Mouse (Mus musculus): ENCODE measurements around the gene Smim27. TPM values are rescaled to one million over a fixed set of nuclear protein-coding genes. Genes with fewer than 3 reads are reported as not detected.

Gene Smim27
- total RNA-seq, 1 experiment from 2014 or later: 7.9 TPM

- no peak for ATAC-seq (replicated peaks; ENCODE audit: low read depth, poor library complexity, severe bottlenecking)
Observed at GRCm38 (mm10) chr4:40317404-40317803, 48.0 kb downstream of the Smim27 start.

Other genes with a start within 250 kb of the Smim27 start
- 25.1 and 30.6 TPM in 2 replicates for gene Aco1, start 126.5 kb upstream of the Smim27 start, total RNA-seq (2017)
- gene Ddx58, start 29.8 kb upstream of the Smim27 start, total RNA-seq (2017): 20.0 and 25.1 TPM in 2 replicates
- 93.8 and 107 TPM in 2 replicates for gene Topors, start 271 bp downstream of the Smim27 start, total RNA-seq (2017)
- gene Ndufb6, start 9.8 kb downstream of the Smim27 start, total RNA-seq (2017): 39.5 and 47.0 TPM in 2 replicates
- gene Tmem215, start 202.6 kb downstream of the Smim27 start, total RNA-seq (2017): 1.1 and 1.8 TPM in 2 replicates